Mouse (Mus musculus) midbrain, embryonic 12.5 days (tissue): ENCODE data around the gene Fank1. TPM values are rescaled to one million over a fixed set of nuclear protein-coding genes. Genes with fewer than 3 reads are reported as not detected.

Source experiments
- ATAC-seq: fragments of 200-750 bp; cut with Nextera tagmentation; 2 replicates; pipeline ENCODE4 v1.8.0; 2017; ENCODE audit warnings: low read depth, moderate TSS enrichment, moderate library complexity; ENCODE audit not compliant: low FRiP score
- H3K27ac ChIP-seq: fragments of 300-500 bp; sonication (generic); replicated peaks from 2 replicates; pipeline ENCODE4 v1.5.1; 2016; ENCODE audit warnings: mild to moderate bottlenecking
- H3K27me3 ChIP-seq: fragments of 300-500 bp; sonication (generic); 2 replicates; pipeline ENCODE4 v1.6.1; 2016; ENCODE audit warnings: mild to moderate bottlenecking
- H3K36me3 ChIP-seq: fragments of 300-500 bp; sonication (generic); 2 replicates; pipeline ENCODE4 v1.6.1; 2016
- H3K4me1 ChIP-seq: fragments of 300-500 bp; sonication (generic); 2 replicates; pipeline ENCODE4 v1.6.1; 2016
- H3K4me2 ChIP-seq: fragments of 300-500 bp; sonication (generic); replicated peaks from 2 replicates; pipeline ENCODE4 v1.6.1; 2016; ENCODE audit warnings: mild to moderate bottlenecking, moderate library complexity
- H3K4me3 ChIP-seq: fragments of 300-500 bp; sonication (generic); 2 replicates; pipeline ENCODE4 v1.5.1; 2016; ENCODE audit warnings: mild to moderate bottlenecking
- H3K9ac ChIP-seq: fragments of 300-500 bp; sonication (generic); replicated peaks from 2 replicates; pipeline ENCODE4 v1.6.1; 2016; ENCODE audit warnings: mild to moderate bottlenecking, moderate library complexity
- H3K9me3 ChIP-seq: fragments of 300-500 bp; sonication (generic); 2 replicates; pipeline ENCODE4 v1.6.1; 2016; ENCODE audit warnings: mild to moderate bottlenecking
- WGBS: fragments of 180-500 bp; shearing (Covaris S2); methylation state at CpG from one replicate; pipeline ENCODE4 v1.1.7; 2016; 5-methylcytosine and 5-hydroxymethylcytosine counted together
- polyA plus RNA-seq: library from polyadenylated mRNA; unstranded; fragments of >200 nt; fragmentation: Nextera tagmentation; extraction: Ambion mirVana; gene quantifications from 2 replicates; pipeline ENCODE4 v1.2.1, GENCODE M21; 2016

The Fank1 gene
- polyA plus RNA-seq, 1 experiment from 2014 or later = 2.6 TPM

DNA sequence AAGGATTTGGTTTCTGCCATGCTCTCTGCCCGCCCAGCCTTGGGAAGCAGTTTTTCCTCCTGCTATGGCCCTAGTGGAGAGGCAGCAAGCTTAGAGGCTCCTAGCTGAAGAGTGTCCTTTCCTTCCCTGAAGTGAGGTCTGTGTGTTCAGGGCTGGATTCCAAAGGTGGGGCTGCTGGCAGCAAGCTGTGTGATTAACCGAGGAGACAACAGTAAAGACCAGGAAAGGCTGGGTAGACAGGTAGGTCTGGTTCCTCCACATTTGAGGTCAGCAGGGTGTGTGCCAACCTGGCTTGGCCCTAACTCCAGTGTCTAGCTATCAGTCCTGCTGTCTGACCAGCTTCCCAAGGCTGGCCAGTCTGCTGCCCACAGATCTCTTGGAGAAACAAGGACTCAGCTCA, 18.1 kb downstream of the Fank1 start:
- H3K4me1 ChIP-seq = no peaks in the 10 kb centered on the region
- no peaks in the 10 kb centered on the region for H3K36me3 ChIP-seq
- ATAC-seq = no peak
- no peak overlapping the region for H3K27ac ChIP-seq
- H3K27me3 ChIP-seq = no peaks in the 10 kb centered on the region
- no peak overlapping the region for H3K9ac ChIP-seq
- 89% methylated on average over 2 of the region's 2 CpGs for WGBS
- H3K9me3 ChIP-seq = no peaks in the 10 kb centered on the region
- H3K4me3 ChIP-seq = no peak overlapping the region
- H3K4me2 ChIP-seq = no peak overlapping the region

DNA sequence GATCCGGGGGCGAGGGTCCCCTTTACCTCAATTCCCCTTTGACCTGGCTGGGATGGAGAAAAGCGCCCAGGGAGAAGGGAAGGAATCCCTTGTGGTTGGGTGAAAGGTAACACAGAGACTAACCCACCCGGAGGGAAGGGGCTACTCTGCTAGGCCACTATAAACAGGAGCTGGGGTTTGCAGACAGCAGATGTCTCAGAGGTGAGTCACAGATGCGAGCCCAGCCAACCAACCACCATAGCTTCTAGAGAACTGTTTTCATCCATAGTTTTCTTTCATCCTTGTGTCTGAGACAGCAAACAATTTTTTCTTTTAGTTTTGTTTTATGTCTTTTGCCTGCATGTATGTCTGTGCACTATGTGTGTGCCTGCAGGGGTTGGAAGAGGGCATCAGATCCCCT, 23.3 kb downstream of the Fank1 start:
- Histone ChIP-seq H3K36me3 (no peaks in the 10 kb centered on the region), H3K27me3 (no peaks in the 10 kb centered on the region), H3K4me1 (no peaks in the 10 kb centered on the region), H3K27ac (no peak overlapping the region), H3K9me3 (no peaks in the 10 kb centered on the region), H3K9ac (no peak overlapping the region), H3K4me2 (no peak overlapping the region), H3K4me3 (no peak overlapping the region)
- no peak for ATAC-seq
- 92% methylated on average over 5 of the region's 5 CpGs for WGBS

DNA sequence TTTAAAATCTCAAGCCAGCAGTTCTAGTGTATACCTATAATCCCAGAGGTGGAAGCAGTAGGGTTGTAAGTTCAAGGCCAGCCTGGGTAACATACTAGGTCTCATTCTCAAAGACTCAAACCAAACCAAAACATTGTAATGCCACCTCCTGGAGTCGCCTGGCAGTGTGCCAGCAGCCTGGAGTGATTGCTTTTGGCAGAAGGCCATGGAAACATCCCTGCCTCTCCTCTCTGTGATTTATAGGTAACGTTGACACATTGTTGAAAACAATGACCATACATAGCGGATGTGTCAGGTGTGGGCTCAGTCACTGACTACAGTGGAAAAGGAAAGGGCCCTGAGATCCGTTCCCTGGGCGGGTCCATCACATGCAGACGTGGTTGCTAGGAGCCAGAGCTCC, 25.2 kb downstream of the Fank1 start:
- no peak for ATAC-seq
- H3K4me3 ChIP-seq = no peak overlapping the region
- H3K4me1 ChIP-seq = no peaks in the 10 kb centered on the region
- no peak overlapping the region for H3K9ac ChIP-seq
- H3K36me3 ChIP-seq = no peaks in the 10 kb centered on the region
- no peak overlapping the region for H3K27ac ChIP-seq
- H3K27me3 ChIP-seq = no peaks in the 10 kb centered on the region
- H3K9me3 ChIP-seq = no peaks in the 10 kb centered on the region
- H3K4me2 ChIP-seq = no peak overlapping the region
- 74% methylated on average over 6 of the region's 6 CpGs for WGBS

DNA sequence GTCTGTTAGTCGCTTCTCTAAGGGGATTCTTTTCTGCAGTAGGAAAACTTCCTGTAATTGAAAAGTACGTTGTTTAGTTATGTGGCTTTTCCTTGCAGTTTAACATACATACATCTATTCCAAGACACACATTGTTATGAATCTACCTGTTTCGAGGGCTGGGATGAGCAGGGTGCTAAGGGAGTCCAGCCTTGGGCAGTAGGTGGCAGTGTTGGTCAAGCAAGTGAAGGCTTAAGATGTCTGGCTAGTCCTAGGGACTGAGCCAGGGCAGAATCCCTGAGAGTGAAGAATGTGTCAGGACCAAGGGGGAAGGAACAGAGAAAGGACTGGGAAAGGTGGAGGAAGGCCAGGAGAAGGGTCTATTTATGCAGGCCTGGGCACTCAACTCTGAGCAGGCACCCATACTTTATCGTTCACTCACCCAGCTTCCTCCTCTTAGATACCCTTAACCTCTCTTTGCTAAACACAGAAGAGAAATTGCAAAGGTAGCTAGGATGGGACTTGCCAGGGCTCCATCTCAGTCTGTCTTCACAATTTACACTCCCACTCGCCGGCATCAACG, 29.0 kb downstream of the Fank1 start:
- 58% methylated on average over 7 of the region's 7 CpGs for WGBS
- no peak overlapping the region for H3K4me3 ChIP-seq
- ATAC-seq = peak; percentile 60; the same call in 1 of the 2 replicates

DNA sequence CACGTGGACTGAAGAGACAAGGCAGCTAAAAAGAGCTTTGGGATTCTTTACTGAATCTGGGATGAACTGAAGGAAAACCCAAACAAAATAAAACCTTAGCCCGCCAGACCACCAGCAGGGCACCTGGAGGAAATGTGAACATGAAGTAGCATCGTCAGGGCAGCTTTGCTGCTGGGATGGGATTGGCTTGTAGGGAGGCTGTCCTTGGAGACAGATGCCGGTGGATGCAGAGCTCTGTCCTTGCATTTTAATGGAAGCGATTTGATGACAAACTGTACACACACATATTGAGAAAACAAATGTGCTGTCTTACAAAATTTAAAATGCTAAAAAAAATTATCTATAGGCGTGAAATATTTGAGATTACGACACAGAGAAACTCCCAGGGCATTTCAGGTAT, 36.3 kb downstream of the Fank1 start:
- 71% methylated on average over 7 of the region's 7 CpGs for WGBS
- Histone ChIP-seq H3K9ac (no peak overlapping the region), H3K9me3 (no peaks in the 10 kb centered on the region), H3K4me2 (no peak overlapping the region), H3K27ac (no peak overlapping the region), H3K4me3 (no peak overlapping the region), H3K4me1 (no peaks in the 10 kb centered on the region), H3K27me3 (no peaks in the 10 kb centered on the region), H3K36me3 (no peaks in the 10 kb centered on the region)
- no peak for ATAC-seq

More for the DNA sequence above, 29.0 kb downstream of the Fank1 start:
- no peak overlapping the region for H3K4me2 ChIP-seq
- H3K9ac ChIP-seq = no peak overlapping the region
- H3K4me1 ChIP-seq = no peaks in the 10 kb centered on the region
- no peaks in the 10 kb centered on the region for H3K36me3 ChIP-seq
- H3K27ac ChIP-seq = no peak overlapping the region
- no peaks in the 10 kb centered on the region for H3K9me3 ChIP-seq
- no peaks in the 10 kb centered on the region for H3K27me3 ChIP-seq

DNA sequence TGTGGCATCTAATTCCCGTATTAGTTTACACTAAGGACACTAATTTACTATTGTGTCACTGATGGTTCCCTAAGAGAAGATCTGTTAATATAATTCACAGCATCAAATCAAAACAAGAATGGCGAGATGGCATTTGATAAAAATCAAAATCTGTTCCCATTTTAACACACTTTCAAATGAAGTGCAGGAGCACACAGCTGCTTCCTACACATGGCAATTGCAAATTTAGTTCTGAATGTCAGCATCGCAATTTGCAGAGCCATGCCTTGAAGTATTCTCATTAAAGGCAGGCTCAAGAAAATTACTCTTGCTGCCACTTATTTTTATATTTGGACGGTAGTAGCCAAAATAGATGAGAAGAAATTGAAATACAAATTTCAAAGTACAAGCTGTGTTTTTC, 36.7 kb downstream of the Fank1 start:
- no peaks in the 10 kb centered on the region for H3K27me3 ChIP-seq
- no peaks in the 10 kb centered on the region for H3K4me1 ChIP-seq
- H3K27ac ChIP-seq = no peak overlapping the region
- no peak overlapping the region for H3K4me3 ChIP-seq
- no peaks in the 10 kb centered on the region for H3K36me3 ChIP-seq
- no peak for ATAC-seq
- no peak overlapping the region for H3K9ac ChIP-seq
- 84% methylated on average over 4 of the region's 4 CpGs for WGBS
- H3K4me2 ChIP-seq = no peak overlapping the region
- H3K9me3 ChIP-seq = no peaks in the 10 kb centered on the region

DNA sequence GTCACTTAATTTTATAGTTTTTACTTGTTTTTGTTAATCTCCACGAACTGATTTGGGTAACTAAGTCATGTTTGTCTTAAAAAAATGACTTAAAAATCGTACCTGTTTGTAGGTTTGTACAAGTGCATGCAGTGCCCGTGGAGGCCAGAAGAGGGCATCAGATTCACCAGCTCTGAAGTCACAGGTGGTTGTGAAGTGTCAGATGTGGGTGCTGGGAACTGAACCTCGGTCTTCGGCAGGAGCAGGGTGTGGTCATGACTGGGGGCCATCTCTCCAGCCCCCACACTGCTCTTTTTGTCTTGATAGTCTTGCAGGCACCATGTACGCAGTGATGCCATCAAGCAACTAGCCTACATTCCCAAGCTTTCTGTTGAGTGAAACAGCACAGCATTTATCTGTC, 47.1 kb downstream of the Fank1 start:
- Histone ChIP-seq H3K27me3 (no peaks in the 10 kb centered on the region), H3K4me3 (no peak overlapping the region), H3K9me3 (no peaks in the 10 kb centered on the region), H3K27ac (no peak overlapping the region), H3K9ac (no peak overlapping the region), H3K36me3 (no peaks in the 10 kb centered on the region), H3K4me2 (no peak overlapping the region), H3K4me1 (0 out of 2 replicates have a peak, but pooled peaks cover 4% of the 10 kb centered on the region)
- ATAC-seq = no peak
- 83% methylated on average over 6 of the region's 6 CpGs for WGBS

DNA sequence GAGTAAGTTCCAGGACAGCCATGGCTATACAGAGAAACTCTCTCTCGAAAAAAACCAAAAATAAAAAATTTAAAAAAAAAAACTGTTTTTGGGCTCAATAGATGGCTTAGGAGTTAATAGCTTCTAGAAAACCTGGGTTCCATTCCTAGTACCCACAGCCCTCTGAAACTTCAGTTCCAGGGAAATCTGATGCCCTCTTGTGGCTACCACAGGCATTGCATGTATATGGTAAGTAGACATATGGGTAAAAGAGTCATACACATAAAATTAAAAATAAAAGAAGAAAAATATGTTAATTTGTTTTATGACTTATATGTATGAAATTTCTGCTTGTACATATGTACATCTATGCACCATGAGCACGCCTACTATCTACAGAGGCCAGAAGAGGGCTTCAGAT, 47.9 kb downstream of the Fank1 start:
- WGBS = 94% methylated on average over 2 of the region's 2 CpGs
- no peaks in the 10 kb centered on the region for H3K27me3 ChIP-seq
- H3K4me1 ChIP-seq = 0 out of 2 replicates have a peak, but pooled peaks cover 4% of the 10 kb centered on the region
- H3K9me3 ChIP-seq = no peaks in the 10 kb centered on the region
- H3K4me2 ChIP-seq = no peak overlapping the region
- H3K27ac ChIP-seq = no peak overlapping the region
- H3K4me3 ChIP-seq = no peak overlapping the region
- no peaks in the 10 kb centered on the region for H3K36me3 ChIP-seq
- no peak overlapping the region for H3K9ac ChIP-seq
- ATAC-seq = no peak

DNA sequence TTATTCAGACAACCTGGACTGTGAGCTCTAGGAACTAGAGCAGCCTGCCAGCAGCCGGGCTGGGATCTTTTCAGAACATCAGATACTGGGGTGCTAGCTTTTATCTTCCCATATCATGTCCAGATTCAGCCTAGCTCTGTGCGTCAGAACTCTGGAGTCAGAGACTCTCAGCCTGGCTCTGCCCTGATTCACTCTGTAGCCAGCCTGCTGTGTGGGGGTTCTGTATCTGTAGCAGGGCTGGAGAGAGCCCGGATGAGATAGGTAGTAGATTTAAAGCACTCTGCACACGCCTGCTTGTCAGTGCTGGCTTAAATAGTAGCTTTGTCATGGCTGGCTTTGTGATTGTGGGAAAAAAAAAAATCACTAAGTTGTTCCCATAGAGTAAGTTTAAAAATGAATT, 51.9 kb downstream of the Fank1 start:
- Histone ChIP-seq H3K9me3 (no peaks in the 10 kb centered on the region), H3K36me3 (no peaks in the 10 kb centered on the region), H3K4me1 (0 out of 2 replicates have a peak, but pooled peaks cover 4% of the 10 kb centered on the region), H3K4me2 (no peak overlapping the region), H3K9ac (no peak overlapping the region), H3K27ac (0 out of 2 replicates have a peak overlapping the region, but pooled peaks have one; percentile 25), H3K27me3 (no peaks in the 10 kb centered on the region), H3K4me3 (no peak overlapping the region)
- 54% methylated on average over 4 of the region's 4 CpGs for WGBS
- no peak for ATAC-seq

DNA sequence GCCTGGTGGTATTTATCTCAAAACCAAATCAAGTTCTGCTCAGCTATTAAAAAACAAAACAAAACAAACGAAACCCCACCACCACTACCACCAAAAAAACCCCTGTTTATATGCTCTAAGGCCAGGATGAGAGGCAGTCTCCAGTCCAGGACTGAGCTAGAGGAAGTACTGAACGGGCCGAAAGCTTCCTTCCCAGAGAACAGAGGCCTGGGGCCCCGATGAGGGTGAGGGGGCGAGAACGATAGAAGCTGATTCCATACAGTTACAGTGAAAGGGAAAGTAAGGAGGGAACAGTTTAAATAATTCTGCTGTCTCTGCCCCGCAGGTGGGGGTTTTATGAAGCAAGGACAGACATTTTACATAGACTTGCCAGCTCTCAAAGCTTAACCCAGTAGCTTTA, 52.9 kb downstream of the Fank1 start:
- Histone ChIP-seq H3K9ac (no peak overlapping the region), H3K27me3 (no peaks in the 10 kb centered on the region), H3K9me3 (no peaks in the 10 kb centered on the region), H3K27ac (no peak overlapping the region), H3K4me3 (no peak overlapping the region), H3K36me3 (no peaks in the 10 kb centered on the region), H3K4me1 (0 out of 2 replicates have a peak, but pooled peaks cover 4% of the 10 kb centered on the region), H3K4me2 (no peak overlapping the region)
- 79% methylated on average over 7 of the region's 7 CpGs for WGBS
- ATAC-seq = no peak

DNA sequence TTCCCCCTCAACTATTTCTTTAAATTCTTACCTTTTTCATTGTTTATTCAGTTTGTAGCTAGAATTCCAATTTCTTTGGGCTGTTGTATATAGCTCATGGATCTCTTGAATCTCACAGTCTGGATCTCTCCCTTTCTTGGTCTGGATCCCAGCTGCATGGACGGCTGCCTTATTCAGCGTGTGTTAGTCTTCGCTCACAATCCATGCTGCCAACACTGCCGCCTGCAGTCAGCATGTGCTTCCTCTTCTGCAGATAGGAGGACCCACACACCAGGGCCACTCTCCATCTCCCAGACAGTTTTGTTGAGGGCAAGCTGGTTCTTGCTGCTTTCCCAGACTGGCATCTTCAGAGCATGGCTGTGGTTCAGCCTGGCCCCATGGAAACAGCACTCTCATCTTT, 62.9 kb downstream of the Fank1 start:
- no peak overlapping the region for H3K4me3 ChIP-seq
- no peaks in the 10 kb centered on the region for H3K4me1 ChIP-seq
- WGBS = 79% methylated on average over 4 of the region's 4 CpGs
- no peak for ATAC-seq
- no peak overlapping the region for H3K4me2 ChIP-seq
- H3K27me3 ChIP-seq = no peaks in the 10 kb centered on the region
- no peaks in the 10 kb centered on the region for H3K36me3 ChIP-seq
- no peaks in the 10 kb centered on the region for H3K9me3 ChIP-seq
- H3K27ac ChIP-seq = no peak overlapping the region
- no peak overlapping the region for H3K9ac ChIP-seq

DNA sequence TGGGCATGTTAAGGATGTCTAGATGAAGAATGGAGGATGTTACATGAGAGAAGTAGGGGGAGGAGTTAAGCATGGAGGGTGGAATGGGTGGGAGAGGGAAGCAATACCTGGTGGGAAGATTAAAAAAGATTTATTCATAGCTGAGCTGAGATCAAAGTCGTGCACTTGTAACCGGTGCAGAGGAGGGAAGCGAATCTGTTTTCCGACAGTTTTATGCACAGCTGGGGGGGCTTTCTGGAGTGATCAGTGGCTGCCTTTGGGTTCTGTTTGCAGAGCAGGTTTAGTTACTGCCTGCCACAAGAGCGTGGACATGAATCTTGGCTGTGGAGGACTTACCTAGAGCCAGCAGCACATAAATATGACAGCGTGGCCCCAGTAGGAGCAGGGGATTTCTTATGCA, 65.4 kb downstream of the Fank1 start:
- 71% methylated on average over 6 of the region's 6 CpGs for WGBS
- H3K9me3 ChIP-seq = no peaks in the 10 kb centered on the region
- ATAC-seq = no peak

DNA sequence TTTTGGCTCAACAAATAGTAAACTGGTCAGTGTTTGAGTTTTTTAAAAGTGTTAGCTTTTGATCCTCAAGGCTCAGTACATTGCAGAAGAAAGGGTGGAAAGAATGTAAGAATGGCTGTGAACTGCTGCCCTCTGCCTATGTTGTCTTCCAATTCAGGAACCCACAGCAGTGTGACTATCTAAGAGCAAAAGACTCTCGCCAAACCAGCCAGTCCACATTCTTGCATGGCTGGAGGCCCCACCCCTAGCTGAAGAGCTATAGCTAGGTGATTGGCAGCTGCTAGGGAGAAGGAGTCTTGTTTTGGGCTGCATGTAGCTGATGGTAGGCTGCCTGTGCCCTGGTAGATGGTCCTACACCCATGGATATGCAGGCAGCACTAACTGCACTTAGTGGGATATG, 70.5 kb downstream of the Fank1 start:
- H3K27me3 ChIP-seq = no peaks in the 10 kb centered on the region
- 33% methylated on average over 1 of the region's 1 CpGs for WGBS
- H3K36me3 ChIP-seq = no peaks in the 10 kb centered on the region
- H3K4me2 ChIP-seq = no peak overlapping the region
- no peaks in the 10 kb centered on the region for H3K4me1 ChIP-seq
- H3K9ac ChIP-seq = no peak overlapping the region
- ATAC-seq = no peak
- H3K9me3 ChIP-seq = no peaks in the 10 kb centered on the region
- H3K27ac ChIP-seq = no peak overlapping the region
- H3K4me3 ChIP-seq = no peak overlapping the region

More for the DNA sequence above, 65.4 kb downstream of the Fank1 start:
- Histone ChIP-seq H3K36me3 (no peaks in the 10 kb centered on the region), H3K4me2 (no peak overlapping the region), H3K27ac (no peak overlapping the region), H3K27me3 (no peaks in the 10 kb centered on the region), H3K9ac (no peak overlapping the region), H3K4me1 (no peaks in the 10 kb centered on the region), H3K4me3 (no peak overlapping the region)
